Mouse (Mus musculus): ENCODE data around the gene Cbr4.

GRCm38 (mm10) chr8:61528197-61528596 is 40.7 kb downstream of the Cbr4 start:
- TF ChIP-seq E2F4 (IDR thresholded peaks at IDR 0.05; ENCODE audit: insufficient read depth), result no peak
- TF ChIP-seq MYOG (IDR thresholded peaks at IDR 0.05; ENCODE audit: control insufficient read depth in 1 of 3, insufficient read depth in 1 of 3, insufficient read length in 2 of 3, low read depth in 2 of 3), result no peak
- TF ChIP-seq POLR2A (IDR thresholded peaks at IDR 0.05; ENCODE audit: insufficient read length, low read depth), result no peak
- TF ChIP-seq TCF12 (IDR thresholded peaks at IDR 0.05; ENCODE audit: insufficient read depth, poor library complexity, severe bottlenecking), result no peak
- no peak for TF ChIP-seq MAX (IDR thresholded peaks at IDR 0.05; ENCODE audit: low read depth)
- TF ChIP-seq USF1 (IDR thresholded peaks at IDR 0.05; ENCODE audit: low read depth), result no peak
- TF ChIP-seq POLR2AphosphoS2 (IDR thresholded peaks at IDR 0.05; ENCODE audit: insufficient read length, low read depth), result no peak
- no peak for TF ChIP-seq CEBPB (IDR thresholded peaks at IDR 0.05; ENCODE audit: insufficient read depth, poor library complexity, severe bottlenecking)
- TF ChIP-seq SRF (IDR thresholded peaks at IDR 0.05; ENCODE audit: control insufficient read depth, insufficient read length, low read depth), result no peak
